In genomic region chr8:95434686-95435439, GRCm38 (mm10) we compare ENCODE assay signal across 8 mouse cellular contexts. TPM values are rescaled to one million over a fixed set of nuclear protein-coding genes. Genes with fewer than 3 reads are reported as not detected.
DNase-seq lines count a peak whose midpoint lies in the region; ATAC-seq and TF ChIP-seq lines count a peak whose summit lies in the region.

TSS of gene Cfap20 (minus strand) at chr8:95434869.

- peak; percentile 97 for DNase-seq in 3134 (ENCODE audit: extremely low read depth, insufficient read length, low spot score)
- DNase-seq in adrenal gland, postnatal 36 days = peak; percentile 100
- DNase-seq in heart, adult 18-20 months = peak; percentile 99 to 100
- DNase-seq in kidney, adult 2 months = peak; percentile 100
- peak; percentile 99 for DNase-seq in spleen, adult 2 months (ENCODE audit: low read depth in 1 of 2, low spot score in 2 of 2)

- H3K9me3 ChIP-seq in embryonic facial prominence, embryonic 13.5 days = 0 out of 2 replicates have a peak, but pooled peaks cover 3% of the 10 kb centered on the region
- no peaks in the 10 kb centered on the region for H3K9me3 ChIP-seq in limb, embryonic 12.5 days
- no peaks in the 10 kb centered on the region for H3K9me3 ChIP-seq in midbrain, embryonic 15.5 days

- H3K4me1 ChIP-seq in embryonic facial prominence, embryonic 13.5 days = peaks cover 37% of the 10 kb centered on the region
- H3K4me1 ChIP-seq in kidney, adult 2 months (ENCODE audit: control insufficient read depth, insufficient read depth, low read length) = peaks cover 13% of the 10 kb centered on the region
- peaks cover 24% of the 10 kb centered on the region for H3K4me1 ChIP-seq in limb, embryonic 12.5 days (replicated peaks)
- H3K4me1 ChIP-seq in midbrain, embryonic 15.5 days = peaks cover 40% of the 10 kb centered on the region
- H3K4me1 ChIP-seq in spleen, adult 2 months (ENCODE audit: control insufficient read depth, insufficient read depth, insufficient read length) = no peaks in the 10 kb centered on the region; the same call in 1 of the 2 replicates

- no peaks in the 10 kb centered on the region for H3K27me3 ChIP-seq in embryonic facial prominence, embryonic 13.5 days
- H3K27me3 ChIP-seq in kidney, adult 2 months (replicated peaks; ENCODE audit: control insufficient read depth, insufficient read depth, low read length) = no peaks in the 10 kb centered on the region
- H3K27me3 ChIP-seq in limb, embryonic 12.5 days = no peaks in the 10 kb centered on the region
- H3K27me3 ChIP-seq in midbrain, embryonic 15.5 days (replicated peaks) = no peaks in the 10 kb centered on the region
- H3K27me3 ChIP-seq in spleen, adult 2 months (ENCODE audit: control insufficient read depth, insufficient read depth, low read length) = no peaks in the 10 kb centered on the region

- 2% methylated on average over 50 of the region's 51 CpGs for WGBS in embryonic facial prominence, embryonic 13.5 days
- under 1% methylated on average over 48 of the region's 51 CpGs for WGBS in kidney, adult 2 months
- under 1% methylated on average over 50 of the region's 51 CpGs for WGBS in limb, embryonic 12.5 days
- under 1% methylated on average over 50 of the region's 51 CpGs for WGBS in midbrain, embryonic 15.5 days
- WGBS in spleen, adult 2 months = 1% methylated on average over 51 of the region's 51 CpGs

- no peak for TF ChIP-seq POLR2A in kidney, adult 2 months (IDR thresholded peaks at IDR 0.05; ENCODE audit: low read depth, low read length)
- TF ChIP-seq POLR2A in spleen, adult 2 months (IDR thresholded peaks at IDR 0.05; ENCODE audit: low read depth, low read length) = peak; percentile 27; the same call in 1 of the 2 replicates

- H3K36me3 ChIP-seq in embryonic facial prominence, embryonic 13.5 days = no peaks in the 10 kb centered on the region
- H3K36me3 ChIP-seq in kidney, adult 2 months (ENCODE audit: control insufficient read depth, insufficient read depth, low read length) = no peaks in the 10 kb centered on the region
- H3K36me3 ChIP-seq in limb, embryonic 12.5 days = no peaks in the 10 kb centered on the region
- no peaks in the 10 kb centered on the region for H3K36me3 ChIP-seq in midbrain, embryonic 15.5 days (replicated peaks)
- H3K36me3 ChIP-seq in spleen, adult 2 months (ENCODE audit: control insufficient read depth, insufficient read depth, low read length) = no peaks in the 10 kb centered on the region

- ATAC-seq in embryonic facial prominence, embryonic 13.5 days (ENCODE audit: insufficient number of reproducible peaks, insufficient read depth, low FRiP score, low TSS enrichment, low read depth) = peak; percentile 96
- peak; percentile 98 for ATAC-seq in limb, embryonic 12.5 days (ENCODE audit: insufficient number of reproducible peaks, insufficient read depth, low FRiP score, low TSS enrichment, low read depth)
- peak; percentile 96 for ATAC-seq in midbrain, embryonic 15.5 days (replicated peaks)

- peak within 1 kb of the TSS; percentile 92 for H3K4me3 ChIP-seq in embryonic facial prominence, embryonic 13.5 days
- peak within 1 kb of the TSS; percentile 73 for H3K4me3 ChIP-seq in kidney, adult 2 months (ENCODE audit: insufficient read depth, low read depth, low read length)
- H3K4me3 ChIP-seq in limb, embryonic 12.5 days (replicated peaks) = peak within 1 kb of the TSS; percentile 85
- H3K4me3 ChIP-seq in midbrain, embryonic 15.5 days = peak within 1 kb of the TSS; percentile 72
- peak within 1 kb of the TSS; percentile 85 for H3K4me3 ChIP-seq in spleen, adult 2 months (ENCODE audit: extremely low read depth, insufficient read depth, insufficient read length)

- H3K9ac ChIP-seq in embryonic facial prominence, embryonic 13.5 days = peak within 1 kb of the TSS; percentile 96
- peak within 1 kb of the TSS; percentile 88 for H3K9ac ChIP-seq in limb, embryonic 12.5 days (replicated peaks)
- H3K9ac ChIP-seq in midbrain, embryonic 15.5 days = peak within 1 kb of the TSS; percentile 80

- peak within 1 kb of the TSS; percentile 89 for H3K4me2 ChIP-seq in embryonic facial prominence, embryonic 13.5 days
- peak within 1 kb of the TSS; percentile 87 for H3K4me2 ChIP-seq in limb, embryonic 12.5 days
- peak within 1 kb of the TSS; percentile 64 for H3K4me2 ChIP-seq in midbrain, embryonic 15.5 days

- H3K27ac ChIP-seq in embryonic facial prominence, embryonic 13.5 days = peak within 1 kb of the TSS; percentile 92
- H3K27ac ChIP-seq in kidney, adult 2 months (ENCODE audit: insufficient read depth, low read depth, low read length) = peak within 1 kb of the TSS; percentile 68
- peak within 1 kb of the TSS; percentile 93 for H3K27ac ChIP-seq in limb, embryonic 12.5 days
- peak within 1 kb of the TSS; percentile 90 for H3K27ac ChIP-seq in midbrain, embryonic 15.5 days
- H3K27ac ChIP-seq in spleen, adult 2 months (ENCODE audit: insufficient read depth, low read length) = peak within 1 kb of the TSS; percentile 83

- TF ChIP-seq CTCF in kidney, adult 2 months (conservative IDR thresholded peaks at IDR 0.05; ENCODE audit: insufficient read depth, insufficient read length, low read depth, low read length) = no peak
- TF ChIP-seq CTCF in spleen, adult 2 months (IDR thresholded peaks at IDR 0.05; ENCODE audit: extremely low read depth, insufficient read depth, insufficient read length, insufficient replicate concordance) = no peak

RNA-seq across cellular contexts. Expression of gene Cfap20, which starts in this region (rescaled TPM):
- total RNA-seq in adrenal gland, postnatal 36 days (2021) = 10 to 100 TPM; 33.1 to 44.8 TPM
- polyA plus RNA-seq in embryonic facial prominence, embryonic 13.5 days (2015; fragmentation: Nextera tagmentation; extraction: Ambion mirVana) = 156 and 166 TPM in 2 replicates
- 10 to 100 TPM; 17.5 to 25.3 TPM for total RNA-seq in heart, adult 18-20 months (2021)
- 35.7 and 41.2 TPM in 2 replicates for polyA plus RNA-seq in kidney, adult 2 months (2012; rRNA removed)
- 136 and 144 TPM in 2 replicates for polyA plus RNA-seq in limb, embryonic 12.5 days (2016; fragmentation: Nextera tagmentation; extraction: Ambion mirVana)
- polyA plus RNA-seq in midbrain, embryonic 15.5 days (2015; fragmentation: Nextera tagmentation; extraction: Ambion mirVana) = 120 and 121 TPM in 2 replicates
- 21.7 and 33.3 TPM in 2 replicates for polyA plus RNA-seq in spleen, adult 2 months (2012; rRNA removed)

Comparison
In these comparisons a context has a peak if more than half of its experiments do, and no peak if none do; other contexts are left out.
1. Peak in every context shown above with its lines: DNase-seq, ATAC-seq, H3K4me3 ChIP-seq and H3K27ac ChIP-seq.